In the genomic region with DNA sequence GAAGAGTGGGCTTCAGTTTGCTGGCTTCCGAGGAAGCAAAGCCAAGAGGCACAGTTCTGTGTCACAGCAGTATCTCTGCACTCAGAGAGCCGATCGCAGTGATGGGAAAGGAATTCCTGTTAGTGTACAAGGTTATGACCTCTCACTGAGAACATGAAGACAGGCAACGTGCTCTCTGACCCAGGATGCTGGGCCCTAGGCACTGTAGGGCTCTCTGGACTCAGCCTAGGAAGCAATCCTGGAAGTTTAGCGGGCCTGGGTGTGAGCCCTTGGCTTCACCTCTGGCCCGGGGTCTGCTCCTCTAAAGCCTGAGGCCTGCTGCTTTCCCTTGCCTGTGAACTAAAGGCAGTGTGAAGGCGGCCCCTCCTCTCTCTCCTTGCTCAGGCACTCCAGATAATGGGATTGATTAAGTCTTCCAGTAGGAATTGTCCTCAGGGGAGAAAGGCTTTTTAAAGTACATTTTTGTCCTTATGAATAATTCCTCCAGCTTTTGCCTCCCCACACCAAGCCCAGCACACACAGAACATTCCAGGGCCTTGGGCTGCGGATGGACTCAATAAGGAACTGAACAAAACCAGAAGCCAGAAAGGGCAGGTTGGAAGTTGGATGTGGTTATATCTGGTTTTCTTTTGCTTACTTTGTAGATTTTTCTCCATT, we compare ENCODE assay signal across 12 mouse cellular contexts. TPM values are rescaled to one million over a fixed set of nuclear protein-coding genes. Genes with fewer than 3 reads are reported as not detected.
A peak's percentile ranks its signal among the peaks of the same experiment; 100 is the strongest.
DNase-seq lines count a peak whose midpoint lies in the region; ATAC-seq and TF ChIP-seq lines count a peak whose summit lies in the region.
"Had no signal": no experiment of that assay in that cellular context is flagged by ENCODE, and none has a peak within 500 bp of the region (broad histone marks: within the 10 kb centered on the region; RNA-seq: fewer than 3 reads in every experiment).

No protein-coding gene starts in this region.

- WGBS in forebrain, embryonic 12.5 days = 21% methylated on average over 8 of the region's 8 CpGs
- WGBS in forebrain, embryonic 15.5 days = 29% methylated on average over 8 of the region's 8 CpGs
- WGBS in kidney, embryonic 16.5 days = 32% methylated on average over 8 of the region's 8 CpGs
- WGBS in limb, embryonic 12.5 days = 24% methylated on average over 8 of the region's 8 CpGs

- H3K36me3 ChIP-seq in forebrain, embryonic 12.5 days (replicated peaks) = no peaks in the 10 kb centered on the region
- H3K36me3 ChIP-seq in forebrain, embryonic 15.5 days = no peaks in the 10 kb centered on the region
- H3K36me3 ChIP-seq in kidney, embryonic 16.5 days (ENCODE audit: insufficient read depth, low read length) = no peaks in the 10 kb centered on the region
- H3K36me3 ChIP-seq in limb, embryonic 12.5 days = no peaks in the 10 kb centered on the region
- H3K36me3 ChIP-seq: heart, embryonic 15.5 days had no signal

- no peak overlapping the region for H3K4me3 ChIP-seq in forebrain, embryonic 12.5 days (replicated peaks)
- H3K4me3 ChIP-seq in forebrain, embryonic 15.5 days = no peak overlapping the region
- H3K4me3 ChIP-seq in kidney, embryonic 16.5 days (ENCODE audit: low read length) = no peak overlapping the region
- no peak overlapping the region for H3K4me3 ChIP-seq in limb, embryonic 12.5 days (replicated peaks)
- H3K4me3 ChIP-seq: heart, embryonic 15.5 days had no signal

- H3K4me2 ChIP-seq in forebrain, embryonic 12.5 days = no peak overlapping the region
- H3K4me2 ChIP-seq in forebrain, embryonic 15.5 days (replicated peaks) = no peak overlapping the region
- no peak overlapping the region for H3K4me2 ChIP-seq in kidney, embryonic 16.5 days (replicated peaks; ENCODE audit: low read depth, low read length)
- H3K4me2 ChIP-seq in limb, embryonic 12.5 days = no peak overlapping the region
- H3K4me2 ChIP-seq: heart, embryonic 15.5 days had no signal

- H3K9me3 ChIP-seq in forebrain, embryonic 12.5 days = no peaks in the 10 kb centered on the region
- no peaks in the 10 kb centered on the region for H3K9me3 ChIP-seq in forebrain, embryonic 15.5 days
- no peaks in the 10 kb centered on the region for H3K9me3 ChIP-seq in kidney, embryonic 16.5 days (ENCODE audit: low read length)
- no peaks in the 10 kb centered on the region for H3K9me3 ChIP-seq in limb, embryonic 12.5 days
- H3K9me3 ChIP-seq: heart, embryonic 15.5 days had no signal

- H3K27ac ChIP-seq in forebrain, embryonic 12.5 days = peak overlapping the region; percentile 14; the same call in 1 of the 2 replicates
- H3K27ac ChIP-seq in forebrain, embryonic 15.5 days (replicated peaks) = no peak overlapping the region; the same call in 1 of the 2 replicates
- H3K27ac ChIP-seq in kidney, embryonic 16.5 days (ENCODE audit: low read length) = peak overlapping the region; percentile 85
- H3K27ac ChIP-seq in limb, embryonic 12.5 days = peak overlapping the region; percentile 43; the same call in 1 of the 2 replicates
- H3K27ac ChIP-seq: heart, embryonic 15.5 days; macrophage had no signal

- ATAC-seq in forebrain, embryonic 12.5 days (ENCODE audit: low FRiP score) = no peak
- no peak for ATAC-seq in forebrain, embryonic 15.5 days (replicated peaks)
- no peak for ATAC-seq in kidney, embryonic 16.5 days (ENCODE audit: low FRiP score, low TSS enrichment)
- ATAC-seq in limb, embryonic 12.5 days (ENCODE audit: insufficient number of reproducible peaks, insufficient read depth, low FRiP score, low TSS enrichment, low read depth) = no peak
- no peak for ATAC-seq in monocyte, adult 5-6 weeks (replicated peaks; ENCODE audit: insufficient number of reproducible peaks, low FRiP score, low TSS enrichment, poor library complexity, severe bottlenecking)
- no peak for ATAC-seq in granulocyte monocyte progenitor cell, adult 5-6 weeks (replicated peaks; ENCODE audit: poor library complexity, severe bottlenecking)

- TF ChIP-seq POLR2A in brain, embryonic 14.5 days (IDR thresholded peaks at IDR 0.05; ENCODE audit: borderline replicate concordance, extremely low read depth, insufficient read depth, insufficient read length, poor library complexity, severe bottlenecking) = no peak

- DNase-seq in kidney, postnatal 4 days = no peak
- DNase-seq in brain, embryonic 14.5 days (ENCODE audit: low read depth) = peak; percentile 61
- DNase-seq: cerebellum, adult 9-10 months; kidney, postnatal 36 days had no signal

- TF ChIP-seq CTCF in brain, embryonic 14.5 days (IDR thresholded peaks at IDR 0.05; ENCODE audit: borderline replicate concordance, extremely low read depth, insufficient read depth, insufficient read length) = no peak

- H3K27me3 ChIP-seq in forebrain, embryonic 12.5 days = no peaks in the 10 kb centered on the region
- no peaks in the 10 kb centered on the region for H3K27me3 ChIP-seq in forebrain, embryonic 15.5 days
- H3K27me3 ChIP-seq in kidney, embryonic 16.5 days (ENCODE audit: insufficient read depth, low read length) = no peaks in the 10 kb centered on the region
- H3K27me3 ChIP-seq in limb, embryonic 12.5 days = peaks cover 7% of the 10 kb centered on the region; the same call in 1 of the 2 replicates

- no peak overlapping the region for H3K9ac ChIP-seq in forebrain, embryonic 12.5 days
- H3K9ac ChIP-seq in forebrain, embryonic 15.5 days (replicated peaks) = no peak overlapping the region
- peak overlapping the region; percentile 46 for H3K9ac ChIP-seq in kidney, embryonic 16.5 days (replicated peaks; ENCODE audit: low read length)
- 0 out of 2 replicates have a peak overlapping the region, but pooled peaks have one; percentile 14 for H3K9ac ChIP-seq in limb, embryonic 12.5 days (replicated peaks)
- H3K9ac ChIP-seq: heart, embryonic 15.5 days had no signal

- peaks cover 27% of the 10 kb centered on the region for H3K4me1 ChIP-seq in forebrain, embryonic 12.5 days
- peaks cover 24% of the 10 kb centered on the region for H3K4me1 ChIP-seq in forebrain, embryonic 15.5 days
- H3K4me1 ChIP-seq in kidney, embryonic 16.5 days (ENCODE audit: insufficient read depth, low read length) = peaks cover 57% of the 10 kb centered on the region
- peaks cover 42% of the 10 kb centered on the region for H3K4me1 ChIP-seq in limb, embryonic 12.5 days (replicated peaks)

RNA-seq across cellular contexts. Expression of a gene that starts 2.8 kb away (rescaled TPM):
- polyA plus RNA-seq in forebrain, embryonic 12.5 days (2016; fragmentation: Nextera tagmentation; extraction: Ambion mirVana) = 1.7 and 2.6 TPM in 2 replicates
- polyA plus RNA-seq in forebrain, embryonic 15.5 days (2015; fragmentation: Nextera tagmentation; extraction: Ambion mirVana) = 1.6 TPM in 2 replicates
- polyA plus RNA-seq in kidney, embryonic 16.5 days (2015; fragmentation: Nextera tagmentation; extraction: Ambion mirVana) = 3.7 and 4.4 TPM in 2 replicates
- polyA plus RNA-seq in brain, embryonic 14.5 days (2012; rRNA removed) = 6.4 and 8.1 TPM in 2 replicates
- polyA plus RNA-seq in limb, embryonic 12.5 days (2016; fragmentation: Nextera tagmentation; extraction: Ambion mirVana) = 2.0 and 3.1 TPM in 2 replicates
- 1.8 to 2.1 TPM in 2 of 3 replicates, not detected in the other for total RNA-seq in monocyte, adult 5-6 weeks (2017)
- 29.3 and 46.2 TPM in 2 replicates for total RNA-seq in granulocyte monocyte progenitor cell, adult 5-6 weeks (2014; fragmentation: Nextera tagmentation)
- 11.2 and 13.8 TPM in 2 replicates for total RNA-seq in granulocyte monocyte progenitor cell, adult 5-6 weeks (2017)

Comparison
In these comparisons a context has a peak if more than half of its experiments do, and no peak if none do; other contexts are left out.
1. H3K9ac ChIP-seq: peak in kidney, embryonic 16.5 days (single experiment) and limb, embryonic 12.5 days (single experiment); none in forebrain, embryonic 12.5 days (single experiment) and forebrain, embryonic 15.5 days (single experiment).